Mouse (Mus musculus) neural tube, embryonic 14.5 days (tissue): ENCODE measurements at regions not wholly inside any gene's neighbourhood (a gene's known extent, or its start where the extent isn't known, plus 50 kb on each side); places are given as distances from the start of the nearest gene placed in this dataset.
"Not testable (repeated sequence)": the region's sequence is repeated elsewhere in the genome, so short reads cannot be mapped to it uniquely, and the experiment has no call there.

Source experiments
- ATAC-seq: fragments of 200-750 bp; cut with Nextera tagmentation; 2 replicates; pipeline ENCODE4 v1.8.0; 2017; ENCODE audit warnings: low read depth, mild to moderate bottlenecking, moderate TSS enrichment, moderate library complexity
- H3K27ac ChIP-seq: fragments of 300-500 bp; sonication (generic); 2 replicates; pipeline ENCODE4 v1.5.1; 2014; ENCODE audit warnings: low read depth, mild to moderate bottlenecking, control low read depth, low read length, moderate library complexity, mixed read lengths
- H3K27me3 ChIP-seq: fragments of 300-500 bp; sonication (generic); 2 replicates; pipeline ENCODE4 v1.6.1; 2014; ENCODE audit warnings: low read length; ENCODE audit not compliant: control insufficient read depth, insufficient read depth
- H3K36me3 ChIP-seq: fragments of 300-500 bp; sonication (generic); 2 replicates; pipeline ENCODE4 v1.6.1; 2014; ENCODE audit warnings: low read length, mixed read lengths; ENCODE audit not compliant: control insufficient read depth, insufficient read depth
- H3K4me1 ChIP-seq: fragments of 300-500 bp; sonication (generic); 2 replicates; pipeline ENCODE4 v1.6.1; 2014; ENCODE audit warnings: low read length; ENCODE audit not compliant: control insufficient read depth, insufficient read depth
- H3K4me2 ChIP-seq: fragments of 300-500 bp; sonication (generic); 2 replicates; pipeline ENCODE4 v1.6.1; 2014; ENCODE audit warnings: mild to moderate bottlenecking, low read depth, low read length, control low read depth
- H3K4me3 ChIP-seq: fragments of 300-500 bp; sonication (generic); 2 replicates; pipeline ENCODE4 v1.5.1; 2014; ENCODE audit warnings: low read depth, low read length, control low read depth, mixed read lengths
- H3K9ac ChIP-seq: fragments of 300-500 bp; sonication (generic); replicated peaks from 2 replicates; pipeline ENCODE4 v1.6.1; 2014; ENCODE audit warnings: low read depth, mild to moderate bottlenecking, control low read depth, low read length, mixed read lengths
- H3K9me3 ChIP-seq: fragments of 300-500 bp; sonication (generic); 2 replicates; pipeline ENCODE4 v1.6.1; 2016; ENCODE audit warnings: low read length; ENCODE audit not compliant: control insufficient read depth
- WGBS: fragments of 180-500 bp; shearing (Covaris S2); extraction: QIAGEN DNeasy Blood & Tissue Kit; methylation state at CpG from one replicate; pipeline ENCODE4 v1.1.7; 2014; 5-methylcytosine and 5-hydroxymethylcytosine counted together

GRCm38 (mm10) chr9:80848190-80848589 is 382.9 kb upstream of the Impg1 start:
- no peak for ATAC-seq
- H3K27me3 ChIP-seq: no peaks in the 10 kb centered on the region
- H3K36me3 ChIP-seq: no peaks in the 10 kb centered on the region
- H3K4me1 ChIP-seq: no peaks in the 10 kb centered on the region
- no peak overlapping the region for H3K4me3 ChIP-seq
- WGBS: 65% methylated on average over 3 of the region's 3 CpGs
- no peak overlapping the region for H3K9ac ChIP-seq
- no peaks in the 10 kb centered on the region for H3K9me3 ChIP-seq
- H3K27ac ChIP-seq: no peak overlapping the region
- H3K4me2 ChIP-seq: no peak overlapping the region

- WGBS: 88% methylated on average over 2 of the region's 2 CpGs
- H3K27me3 ChIP-seq: no peaks in the 10 kb centered on the region
- H3K4me3 ChIP-seq: no peak overlapping the region
- H3K9ac ChIP-seq: no peak overlapping the region
- no peaks in the 10 kb centered on the region for H3K4me1 ChIP-seq
- no peak overlapping the region for H3K27ac ChIP-seq
- H3K9me3 ChIP-seq: no peaks in the 10 kb centered on the region
- H3K4me2 ChIP-seq: no peak overlapping the region
- ATAC-seq: no peak
- no peaks in the 10 kb centered on the region for H3K36me3 ChIP-seq
Measured at GRCm38 (mm10) chr9:80832808-80833207, 367.5 kb upstream of the Impg1 start.

GRCm38 (mm10) chr9:80825346-80825745 is 360.1 kb upstream of the Impg1 start:
- Histone ChIP-seq H3K4me3 (no peak overlapping the region), H3K9ac (no peak overlapping the region), H3K27me3 (no peaks in the 10 kb centered on the region), H3K4me2 (no peak overlapping the region), H3K36me3 (no peaks in the 10 kb centered on the region), H3K27ac (no peak overlapping the region), H3K9me3 (no peaks in the 10 kb centered on the region), H3K4me1 (no peaks in the 10 kb centered on the region)
- ATAC-seq: no peak
- 53% methylated on average over 1 of the region's 1 CpGs for WGBS

GRCm38 (mm10) chr9:80820066-80820465 is 354.8 kb upstream of the Impg1 start:
- WGBS: 84% methylated on average over 3 of the region's 3 CpGs
- Histone ChIP-seq H3K4me1 (no peaks in the 10 kb centered on the region), H3K4me2 (no peak overlapping the region), H3K9ac (no peak overlapping the region), H3K36me3 (no peaks in the 10 kb centered on the region), H3K27me3 (no peaks in the 10 kb centered on the region), H3K4me3 (no peak overlapping the region), H3K27ac (no peak overlapping the region), H3K9me3 (no peaks in the 10 kb centered on the region)
- ATAC-seq: no peak

GRCm38 (mm10) chr9:80819070-80819469 is 353.8 kb upstream of the Impg1 start:
- H3K27me3 ChIP-seq: no peaks in the 10 kb centered on the region
- no peak for ATAC-seq
- no peak overlapping the region for H3K4me2 ChIP-seq
- no peaks in the 10 kb centered on the region for H3K36me3 ChIP-seq
- H3K9ac ChIP-seq: no peak overlapping the region
- H3K9me3 ChIP-seq: no peaks in the 10 kb centered on the region
- WGBS: 94% methylated on average over 1 of the region's 1 CpGs
- H3K4me3 ChIP-seq: no peak overlapping the region
- H3K4me1 ChIP-seq: no peaks in the 10 kb centered on the region
- no peak overlapping the region for H3K27ac ChIP-seq

- H3K27me3 ChIP-seq, H3K4me2 ChIP-seq, ATAC-seq, H3K4me1 ChIP-seq, H3K9ac ChIP-seq, H3K27ac ChIP-seq, H3K36me3 ChIP-seq, H3K4me3 ChIP-seq, H3K9me3 ChIP-seq: not testable (repeated sequence)
- 94% methylated on average over 6 of the region's 6 CpGs for WGBS
Measured at GRCm38 (mm10) chr9:80813921-80814320, 348.6 kb upstream of the Impg1 start.

- no peak overlapping the region for H3K4me3 ChIP-seq
- H3K27ac ChIP-seq: no peak overlapping the region
- no peaks in the 10 kb centered on the region for H3K36me3 ChIP-seq
- H3K9me3 ChIP-seq: no peaks in the 10 kb centered on the region
- peak; percentile 44; the same call in 1 of the 2 replicates for ATAC-seq
- WGBS: 70% methylated on average over 3 of the region's 3 CpGs
- H3K4me1 ChIP-seq: no peaks in the 10 kb centered on the region
- no peaks in the 10 kb centered on the region for H3K27me3 ChIP-seq
- H3K9ac ChIP-seq: no peak overlapping the region
- H3K4me2 ChIP-seq: no peak overlapping the region
Measured at GRCm38 (mm10) chr9:80791523-80791922, 326.2 kb upstream of the Impg1 start.

- no peak for ATAC-seq
- Histone ChIP-seq H3K27me3 (no peaks in the 10 kb centered on the region), H3K36me3 (no peaks in the 10 kb centered on the region), H3K27ac (no peak overlapping the region), H3K9ac (no peak overlapping the region), H3K4me3 (no peak overlapping the region), H3K4me1 (no peaks in the 10 kb centered on the region), H3K9me3 (no peaks in the 10 kb centered on the region), H3K4me2 (no peak overlapping the region)
- 82% methylated on average over 1 of the region's 1 CpGs for WGBS
Measured at GRCm38 (mm10) chr9:80774541-80774940, 309.3 kb upstream of the Impg1 start.

GRCm38 (mm10) chr9:80735806-80736205 is 270.5 kb upstream of the Impg1 start:
- not testable (repeated sequence) for H3K27ac ChIP-seq, H3K4me3 ChIP-seq, H3K4me1 ChIP-seq, H3K4me2 ChIP-seq, H3K27me3 ChIP-seq, H3K36me3 ChIP-seq, H3K9me3 ChIP-seq, H3K9ac ChIP-seq, ATAC-seq
- 96% methylated on average over 9 of the region's 9 CpGs for WGBS

GRCm38 (mm10) chr9:80732971-80733370 is 267.7 kb upstream of the Impg1 start:
- Histone ChIP-seq H3K4me3 (no peak overlapping the region), H3K9me3 (no peaks in the 10 kb centered on the region), H3K9ac (no peak overlapping the region), H3K4me1 (no peaks in the 10 kb centered on the region), H3K36me3 (no peaks in the 10 kb centered on the region), H3K27me3 (no peaks in the 10 kb centered on the region), H3K27ac (no peak overlapping the region), H3K4me2 (no peak overlapping the region)
- no peak for ATAC-seq
- WGBS: 68% methylated on average over 1 of the region's 1 CpGs
